8 mouse cellular contexts compared by ENCODE assay signal in genomic region chr19:7382903-7383865, GRCm38 (mm10). TPM values are rescaled to one million over a fixed set of nuclear protein-coding genes. Genes with fewer than 3 reads are reported as not detected.
DNase-seq lines count a peak whose midpoint lies in the region; ATAC-seq and TF ChIP-seq lines count a peak whose summit lies in the region.

Spindoc (minus strand) TSS chr19:7382994.

- H3K4me2 ChIP-seq in kidney, embryonic 14.5 days (replicated peaks; ENCODE audit: low read depth, low read length), result peak within 1 kb of the TSS; percentile 78
- peak within 1 kb of the TSS; percentile 73 for H3K4me2 ChIP-seq in limb, embryonic 15.5 days

- H3K27me3 ChIP-seq in kidney, embryonic 14.5 days (ENCODE audit: control insufficient read depth, insufficient read depth, low read length), result no peaks in the 10 kb centered on the region
- H3K27me3 ChIP-seq in limb, embryonic 15.5 days, result no peaks in the 10 kb centered on the region

- peak within 1 kb of the TSS; percentile 96 for H3K9ac ChIP-seq in kidney, embryonic 14.5 days (ENCODE audit: low read depth, low read length)
- H3K9ac ChIP-seq in limb, embryonic 15.5 days, result peak within 1 kb of the TSS; percentile 89

- peaks cover 4% of the 10 kb centered on the region; the same call in 1 of the 2 replicates for H3K9me3 ChIP-seq in kidney, embryonic 14.5 days (ENCODE audit: control insufficient read depth, low read length)
- H3K9me3 ChIP-seq in limb, embryonic 15.5 days, result no peaks in the 10 kb centered on the region

- peak; percentile 99 for ATAC-seq in kidney, embryonic 14.5 days (ENCODE audit: low FRiP score, low TSS enrichment)
- ATAC-seq in limb, embryonic 15.5 days (ENCODE audit: insufficient number of reproducible peaks, low FRiP score, low TSS enrichment, low read depth), result peak; percentile 99

- peak; percentile 95 for DNase-seq in A20 (ENCODE audit: low read depth, low spot score)
- DNase-seq in heart, adult 9 months (ENCODE audit: low spot score in 2 of 2), result peak; percentile 96 to 98
- peak; percentile 76 to 90 for DNase-seq in monocyte, adult 2 months (ENCODE audit: low read depth in 1 of 2, low spot score in 2 of 2)
- DNase-seq in spleen, postnatal 36 days (ENCODE audit: low spot score in 2 of 2), result peak; percentile 94 to 96

- no peaks in the 10 kb centered on the region; the same call in 1 of the 2 replicates for H3K36me3 ChIP-seq in kidney, embryonic 14.5 days (ENCODE audit: control insufficient read depth, insufficient read depth, low read length)
- H3K36me3 ChIP-seq in limb, embryonic 15.5 days, result peaks cover 7% of the 10 kb centered on the region; the same call in 1 of the 2 replicates

- TF ChIP-seq CTCF in bone marrow macrophage, adult 2 months (IDR thresholded peaks at IDR 0.05; ENCODE audit: low read depth, low read length), result no peak
- no peak for TF ChIP-seq CTCF in embryonic fibroblast, embryonic 13.5 days (IDR thresholded peaks at IDR 0.05; ENCODE audit: borderline replicate concordance, insufficient read depth, low read length)

- peak within 1 kb of the TSS; percentile 68 for H3K4me3 ChIP-seq in bone marrow macrophage, adult 2 months (ENCODE audit: insufficient read depth, low read length)
- H3K4me3 ChIP-seq in embryonic fibroblast, embryonic 13.5 days (ENCODE audit: insufficient read depth, low read length), result peak within 1 kb of the TSS; percentile 94
- H3K4me3 ChIP-seq in kidney, embryonic 14.5 days (ENCODE audit: low read length), result peak within 1 kb of the TSS; percentile 61
- H3K4me3 ChIP-seq in limb, embryonic 15.5 days, result peak within 1 kb of the TSS; percentile 91

- no peak within 1 kb of the TSS for H3K27ac ChIP-seq in bone marrow macrophage, adult 2 months (ENCODE audit: insufficient read depth, low read depth, low read length)
- peak within 1 kb of the TSS; percentile 58 for H3K27ac ChIP-seq in embryonic fibroblast, embryonic 13.5 days (ENCODE audit: insufficient read depth, low read length)
- peak within 1 kb of the TSS; percentile 92 for H3K27ac ChIP-seq in kidney, embryonic 14.5 days (ENCODE audit: low read depth, low read length)
- H3K27ac ChIP-seq in limb, embryonic 15.5 days, result peak within 1 kb of the TSS; percentile 89

- 1% methylated on average over 50 of the region's 52 CpGs for WGBS in kidney, embryonic 14.5 days
- under 1% methylated on average over 46 of the region's 52 CpGs for WGBS in limb, embryonic 15.5 days

- peaks cover 16% of the 10 kb centered on the region for H3K4me1 ChIP-seq in bone marrow macrophage, adult 2 months (ENCODE audit: control insufficient read depth, insufficient read depth, low read length)
- H3K4me1 ChIP-seq in embryonic fibroblast, embryonic 13.5 days (ENCODE audit: control insufficient read depth, insufficient read depth, low read length), result peaks cover 5% of the 10 kb centered on the region
- peaks cover 13% of the 10 kb centered on the region for H3K4me1 ChIP-seq in kidney, embryonic 14.5 days (ENCODE audit: control insufficient read depth, insufficient read depth, low read length)
- peaks cover 23% of the 10 kb centered on the region for H3K4me1 ChIP-seq in limb, embryonic 15.5 days

- 0 out of 2 replicates have a peak, but pooled peaks have one; percentile 68 for TF ChIP-seq POLR2A in bone marrow macrophage, adult 2 months (IDR thresholded peaks at IDR 0.05; ENCODE audit: borderline replicate concordance, low read depth, low read length)
- peak; percentile 96 for TF ChIP-seq POLR2A in embryonic fibroblast, embryonic 13.5 days (IDR thresholded peaks at IDR 0.05; ENCODE audit: low read depth, low read length)

RNA-seq across cellular contexts. Expression of gene Spindoc, which starts in this region (rescaled TPM):
- polyA plus RNA-seq in bone marrow macrophage, adult 2 months (2012; ENCODE audit: insufficient read depth, insufficient read length, missing spikeins), result 19.0 and 19.7 TPM in 2 replicates
- polyA plus RNA-seq in embryonic fibroblast, embryonic 13.5 days (2011; ENCODE audit: insufficient read length, low read depth, missing spikeins), result 24.6 and 34.9 TPM in 2 replicates
- 24.5 and 35.8 TPM in 2 replicates for polyA plus RNA-seq in kidney, embryonic 14.5 days (2014; fragmentation: Nextera tagmentation; extraction: Ambion mirVana)
- 24.8 and 26.0 TPM in 2 replicates for polyA plus RNA-seq in limb, embryonic 15.5 days (2015; fragmentation: Nextera tagmentation; extraction: Ambion mirVana)
